Mouse (Mus musculus): ENCODE measurements around the gene Gm7029. TPM values are rescaled to one million over a fixed set of nuclear protein-coding genes. Genes with fewer than 3 reads are reported as not detected.
"Not testable (repeated sequence)": the region's sequence is repeated elsewhere in the genome, so short reads cannot be mapped to it uniquely, and the experiment has no call there.

Gene Gm7029
- total RNA-seq (2021) = not detected
- long read RNA-seq, experiment 1 = 0 reads
- long read RNA-seq, experiment 2 = 0 reads

DNA sequence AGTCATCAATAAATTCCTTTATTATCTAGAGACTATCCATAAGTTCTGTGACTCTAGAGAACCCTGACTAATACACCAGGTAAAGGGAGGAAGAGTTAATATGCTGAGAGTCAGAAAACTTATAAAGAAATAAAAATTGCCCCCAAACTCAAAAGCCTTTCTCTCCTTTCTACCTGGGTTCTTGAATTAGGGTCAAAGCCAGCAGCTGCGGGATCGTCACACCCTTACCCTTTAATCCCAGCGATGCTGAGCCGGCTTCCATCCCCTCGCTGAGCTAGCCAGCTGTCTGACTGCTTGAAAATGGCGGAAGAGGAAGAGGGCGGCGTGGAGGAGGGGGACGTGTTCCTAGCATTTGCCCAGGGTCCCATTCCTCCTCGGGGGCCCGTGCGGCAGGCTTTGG, at the start of gene Gm7029:
Gm7029 (plus strand) TSS at position 301 of the 400 bp plus-strand sequence.
- intact Hi-C loops (cut with DNase I); DNase-seq: not testable (repeated sequence)

DNA sequence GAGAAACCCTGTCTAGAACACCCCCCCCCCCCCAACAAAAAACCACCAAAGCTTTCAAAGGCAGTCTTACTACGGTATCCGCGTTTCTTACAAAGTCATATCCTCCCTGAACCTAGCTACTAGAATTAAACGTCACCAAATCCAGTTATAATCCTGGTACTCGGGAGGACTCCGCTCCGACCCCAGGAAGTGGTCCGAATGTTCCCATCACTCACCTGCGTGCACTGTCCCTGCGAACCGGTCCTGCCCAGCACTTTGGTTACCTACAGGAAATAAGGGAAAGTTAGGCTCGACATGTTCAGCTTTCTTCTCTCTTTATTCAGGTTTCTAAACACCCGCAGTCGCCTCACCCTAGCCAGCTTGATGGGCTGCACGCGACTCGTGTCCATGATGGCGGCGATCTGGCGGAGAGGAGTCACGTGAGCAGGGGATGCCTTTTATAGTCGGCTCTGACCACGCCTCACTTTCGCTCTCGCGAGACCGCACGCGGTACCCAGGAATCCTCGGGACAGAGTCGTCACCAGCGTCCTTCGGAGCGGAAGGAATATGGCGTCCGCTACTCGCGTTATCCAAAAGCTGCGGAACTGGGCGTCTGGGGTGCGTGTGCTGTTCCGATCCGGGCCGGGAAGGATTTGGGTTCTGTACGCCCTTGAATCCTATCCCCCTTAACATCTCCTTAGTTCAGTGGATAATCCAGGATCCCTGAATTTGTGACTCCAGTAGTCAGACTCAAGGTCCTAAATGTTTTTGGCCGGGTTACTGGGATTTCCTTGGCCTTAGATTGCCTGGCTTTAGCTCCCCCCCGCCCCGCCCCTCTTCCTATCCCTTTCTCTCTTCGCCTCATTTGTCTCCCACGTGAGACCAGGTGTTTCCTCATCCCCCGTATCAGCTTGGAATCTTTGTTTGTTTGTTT, 49.3 kb upstream of the Gm7029 start, which contains the start of the genes Rps28 and Ndufa7:
Rps28 (minus strand) TSS at position 479 of the 913 bp plus-strand sequence.
Ndufa7 (plus strand) TSS at position 489 of the 913 bp plus-strand sequence.
- intact Hi-C loops (cut with DNase I) = no loop called here
- peak; percentile 95 to 100 for DNase-seq

DNA sequence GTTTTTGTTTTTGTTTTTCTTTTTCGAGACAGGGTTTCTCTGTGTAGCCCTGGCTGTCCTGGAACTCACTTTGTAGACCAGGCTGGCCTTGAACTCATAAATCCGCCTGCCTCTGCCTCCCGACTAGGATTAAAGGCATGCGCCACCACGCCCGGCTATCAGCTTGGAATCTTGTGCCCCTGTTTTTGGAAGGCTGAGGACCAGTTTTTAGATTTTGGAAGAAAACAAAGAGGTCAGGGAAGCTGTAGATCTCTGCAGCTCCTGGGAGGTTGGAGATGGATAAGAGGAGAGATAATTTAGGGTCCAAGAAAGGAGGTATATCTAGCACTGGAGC, 48.7 kb upstream of the Gm7029 start:
- intact Hi-C loops (cut with DNase I); DNase-seq: not testable (repeated sequence)

DNA sequence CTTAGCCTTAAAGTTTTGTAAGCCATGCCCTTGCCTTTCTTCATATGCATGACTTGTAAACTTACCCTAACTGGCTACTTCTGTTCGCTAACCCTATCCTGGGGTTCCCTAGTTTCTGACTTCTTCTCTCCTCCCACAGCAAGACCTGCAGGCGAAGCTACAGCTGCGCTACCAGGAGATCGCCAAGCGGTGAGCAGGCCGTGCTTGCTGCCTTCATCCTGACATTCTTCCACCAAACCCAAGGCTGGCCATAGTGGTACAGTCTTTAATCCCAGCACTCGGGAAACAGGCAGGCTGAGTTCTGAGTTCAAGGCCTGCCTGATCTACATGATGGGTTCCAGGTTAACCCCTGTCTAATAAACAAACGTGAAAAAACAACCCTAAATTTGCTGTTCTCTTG, 48.2 kb upstream of the Gm7029 start:
- no peak for DNase-seq
- intact Hi-C loops (cut with DNase I) = no loop called here

DNA sequence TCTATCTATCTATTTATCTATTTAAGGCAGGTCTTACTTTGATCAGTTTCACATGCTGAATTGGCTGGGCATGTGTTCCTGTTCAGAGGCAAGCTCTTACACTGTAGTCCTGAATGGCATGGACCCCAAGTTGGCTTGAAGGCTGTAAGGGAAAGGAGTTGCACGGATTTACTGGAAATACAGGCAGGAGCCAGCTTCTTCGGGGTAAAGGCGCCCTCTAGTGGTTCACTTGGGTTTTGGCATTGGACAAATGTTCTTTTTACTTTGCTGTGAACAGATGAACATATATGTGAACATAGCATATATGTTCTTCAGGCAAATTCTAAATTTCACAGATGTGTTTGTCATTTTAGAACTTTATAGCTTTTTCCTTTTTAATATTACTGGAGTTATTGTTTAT, 46.8 kb upstream of the Gm7029 start:
- DNase-seq = peak; percentile 42 to 65
- intact Hi-C loops (cut with DNase I) = loop anchor here (2.0 kb wide), 1 partner anchor 388 kb away; no protein-coding TSS in a partner anchor

DNA sequence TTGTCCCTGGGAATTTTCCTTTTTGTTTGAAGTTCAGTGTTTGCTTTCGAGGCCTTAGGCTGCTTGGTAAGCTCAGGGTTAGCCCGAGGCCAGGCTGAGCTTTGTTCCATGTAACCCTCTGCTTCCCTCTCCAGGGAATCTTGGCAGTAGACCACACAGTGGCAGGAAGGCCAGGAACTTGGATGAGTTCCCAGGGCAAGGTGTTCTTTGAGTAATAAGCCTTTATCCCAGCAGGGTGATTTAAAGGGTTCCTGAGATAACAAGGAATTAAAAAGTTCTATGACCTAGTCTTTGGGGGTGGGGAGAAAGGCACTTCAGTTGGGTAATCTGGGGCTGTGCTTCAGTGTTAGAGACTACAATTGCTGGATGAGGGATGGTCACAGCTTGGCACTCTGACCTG, 44.7 kb upstream of the Gm7029 start:
- intact Hi-C loops (cut with DNase I) = no loop called here

DNA sequence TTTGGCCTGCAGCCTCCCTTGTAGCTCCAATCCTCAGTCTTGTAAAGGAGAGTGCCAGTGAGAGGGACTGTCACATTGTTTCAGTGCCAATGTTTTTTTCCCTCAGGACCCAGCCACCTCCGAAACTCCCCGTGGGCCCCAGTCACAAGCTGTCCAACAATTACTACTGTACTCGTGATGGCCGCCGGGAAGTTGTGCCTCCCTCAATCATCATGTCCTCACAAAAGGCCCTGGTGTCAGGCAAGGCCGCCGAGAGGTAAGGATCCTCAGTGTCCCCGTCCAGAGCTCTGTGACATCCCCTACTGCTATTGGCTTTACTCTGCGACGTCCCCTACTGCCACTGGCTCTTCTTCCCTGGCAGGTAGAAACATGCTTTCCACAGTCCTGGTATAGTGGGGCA, 44.1 kb upstream of the Gm7029 start:
- DNase-seq = no peak
- intact Hi-C loops (cut with DNase I) = no loop called here

More for the DNA sequence above, 44.7 kb upstream of the Gm7029 start:
- DNase-seq = peak in 1 of 2 experiments; percentile 25

DNA sequence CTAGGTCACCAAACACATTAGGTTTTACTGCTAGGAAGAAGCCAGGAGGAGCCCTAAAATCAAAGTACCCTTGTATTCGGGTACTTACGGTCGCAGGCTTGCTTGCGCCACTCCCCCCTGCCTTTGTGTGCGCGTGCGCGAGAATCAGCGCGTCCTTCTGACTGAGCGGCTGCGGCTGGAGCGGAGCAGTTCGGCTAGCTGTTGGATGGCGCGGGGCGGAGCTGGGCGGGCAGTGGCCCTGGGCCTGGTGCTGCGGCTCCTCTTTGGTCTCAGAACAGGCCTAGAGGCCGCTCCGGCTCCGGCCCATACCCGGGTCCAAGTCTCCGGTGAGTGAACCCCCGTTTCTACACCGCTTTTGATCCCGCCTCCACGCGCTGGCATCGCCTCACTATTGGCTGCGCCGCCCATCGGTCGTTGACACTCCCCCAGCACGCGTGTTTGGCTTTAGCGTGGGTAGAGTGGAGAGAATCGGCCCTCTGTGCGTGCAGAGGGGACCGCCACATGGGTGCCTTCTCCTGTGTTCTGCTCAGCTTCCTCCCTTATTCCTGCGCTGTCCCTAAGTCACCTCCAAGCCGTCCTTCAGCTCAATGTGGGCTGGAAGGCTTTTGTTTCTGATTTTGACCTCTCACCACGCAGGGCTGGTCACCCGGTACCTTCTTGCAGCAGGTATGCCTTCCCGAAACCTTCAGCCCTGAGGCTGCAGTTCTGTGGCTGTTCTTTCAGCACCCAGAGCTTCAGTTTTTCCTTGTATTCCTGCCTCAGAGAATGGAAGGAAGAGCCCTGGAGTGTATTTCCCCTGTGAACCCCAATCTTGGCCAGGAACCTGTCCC, 30.5 kb upstream of the Gm7029 start, which contains the start of gene Cd320:
Cd320 (plus strand) TSS at position 126 of the 830 bp plus-strand sequence.
- intact Hi-C loops (cut with DNase I) = no loop called here
- peak; percentile 88 to 92 for DNase-seq

DNA sequence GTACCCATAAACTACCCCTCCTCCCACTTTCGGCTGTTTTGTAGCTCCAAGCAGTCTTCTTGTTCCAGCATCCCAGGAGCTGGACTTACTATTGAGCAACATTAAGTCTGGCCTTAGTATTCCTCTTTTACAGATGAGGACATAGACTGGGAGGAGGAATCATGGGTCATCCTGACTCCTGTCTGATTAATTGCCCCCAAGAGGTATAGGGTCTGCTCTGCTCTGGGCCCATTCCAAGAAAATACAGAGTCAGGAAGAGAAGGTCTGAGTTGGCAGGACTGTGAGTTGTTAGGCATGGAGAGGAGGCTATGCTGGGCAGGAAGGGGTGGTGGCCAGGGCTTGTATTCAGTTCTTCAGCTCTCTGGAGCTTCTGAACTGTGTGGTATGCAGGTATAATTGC, 29.4 kb upstream of the Gm7029 start:
- intact Hi-C loops (cut with DNase I) = no loop called here
- DNase-seq = no peak

DNA sequence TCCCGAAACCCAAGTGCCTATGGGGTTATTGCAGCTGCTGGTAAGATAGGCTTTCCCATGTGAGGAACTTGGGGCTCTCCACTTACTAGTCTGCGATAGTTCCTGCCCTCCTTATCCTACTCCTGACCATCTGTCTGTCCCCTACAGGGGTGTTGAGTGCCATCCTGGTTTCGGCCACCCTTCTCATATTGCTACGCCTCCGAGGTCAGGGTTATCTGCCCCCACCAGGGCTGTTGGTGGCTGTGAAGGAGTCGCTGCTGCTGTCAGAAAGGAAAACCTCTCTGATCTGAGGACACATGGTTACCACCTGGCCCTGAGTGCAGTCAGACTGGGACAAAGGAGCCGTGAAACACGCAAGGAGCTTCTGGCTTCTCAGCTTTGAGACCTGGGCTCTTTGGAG, 25.5 kb upstream of the Gm7029 start:
- DNase-seq = no peak
- intact Hi-C loops (cut with DNase I) = no loop called here

DNA sequence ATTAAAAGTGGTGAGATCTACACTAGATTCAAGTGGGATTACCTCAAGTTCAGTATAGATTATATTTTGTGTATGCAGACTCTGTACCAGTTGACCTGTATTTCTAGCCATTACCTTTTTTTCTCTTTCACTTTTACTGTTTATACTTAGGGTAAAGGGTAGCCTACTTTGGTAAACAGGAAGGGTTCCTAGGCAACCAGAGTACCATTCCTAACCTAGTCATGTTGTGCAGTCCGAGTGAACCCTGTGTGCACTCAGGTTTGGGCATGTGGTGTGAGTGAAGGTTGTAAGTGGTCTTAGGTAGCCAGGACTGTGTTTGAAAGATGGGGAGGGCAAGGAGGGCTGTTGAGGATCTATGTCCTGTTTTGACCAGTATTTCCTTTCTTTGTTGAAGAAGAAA, 22.3 kb upstream of the Gm7029 start:
- no peak for DNase-seq
- intact Hi-C loops (cut with DNase I) = no loop called here

DNA sequence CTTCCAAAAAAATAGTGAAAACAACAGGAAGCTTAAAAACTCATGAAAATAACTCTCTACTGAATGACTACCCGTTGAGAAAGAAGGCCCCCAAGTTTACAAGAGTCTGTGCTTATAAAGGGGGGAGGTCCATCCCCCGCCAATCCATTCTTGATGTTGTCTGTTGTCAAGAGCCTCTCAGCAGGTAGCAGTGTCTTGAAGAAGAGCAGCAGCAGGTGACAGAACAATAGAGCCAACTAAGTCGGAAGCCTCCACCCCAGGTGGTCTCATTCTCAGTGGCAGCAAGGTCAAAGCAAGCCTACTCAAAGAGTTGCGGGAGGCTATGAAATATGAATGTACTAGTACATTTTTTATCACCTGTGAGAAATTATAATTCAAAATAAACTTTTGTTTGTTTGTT, 15.8 kb upstream of the Gm7029 start:
- intact Hi-C loops (cut with DNase I) = no loop called here
- no peak for DNase-seq

DNA sequence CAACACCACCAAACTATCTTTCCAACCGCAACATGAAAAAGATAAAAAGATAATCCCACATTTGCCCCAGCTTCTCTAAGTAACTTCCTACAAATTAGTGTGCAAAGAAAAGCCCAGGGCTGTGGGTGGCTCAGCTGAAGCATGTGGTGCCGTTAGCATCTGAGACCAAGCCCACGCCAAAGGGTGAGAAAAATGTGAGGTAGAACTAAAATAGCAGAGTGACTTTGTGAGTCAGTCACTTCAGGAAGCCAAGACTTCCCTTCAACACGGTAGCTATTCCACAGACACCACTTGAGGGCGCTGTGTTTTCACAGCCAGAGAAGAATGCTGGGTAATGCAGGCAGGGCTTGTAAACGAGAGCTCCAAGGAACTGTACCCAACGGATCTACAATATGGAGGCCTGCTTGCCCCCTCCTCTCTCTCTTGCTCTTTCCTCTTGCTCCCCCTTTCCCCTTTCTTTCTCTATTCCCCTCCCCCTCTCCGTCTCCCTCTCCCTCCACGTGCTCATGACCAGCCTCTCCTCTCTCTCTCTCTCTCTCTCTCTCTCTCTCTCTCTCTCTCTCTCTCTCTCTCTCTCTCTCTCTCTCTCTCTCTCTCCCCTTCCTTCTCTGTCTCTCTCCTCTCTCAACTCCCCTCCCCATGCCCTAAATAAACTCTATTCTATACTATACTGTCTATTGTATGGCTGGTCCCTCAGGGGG, 8.2 kb upstream of the Gm7029 start:
- DNase-seq = peak in 1 of 2 experiments; percentile 24
- intact Hi-C loops (cut with DNase I) = no loop called here

DNA sequence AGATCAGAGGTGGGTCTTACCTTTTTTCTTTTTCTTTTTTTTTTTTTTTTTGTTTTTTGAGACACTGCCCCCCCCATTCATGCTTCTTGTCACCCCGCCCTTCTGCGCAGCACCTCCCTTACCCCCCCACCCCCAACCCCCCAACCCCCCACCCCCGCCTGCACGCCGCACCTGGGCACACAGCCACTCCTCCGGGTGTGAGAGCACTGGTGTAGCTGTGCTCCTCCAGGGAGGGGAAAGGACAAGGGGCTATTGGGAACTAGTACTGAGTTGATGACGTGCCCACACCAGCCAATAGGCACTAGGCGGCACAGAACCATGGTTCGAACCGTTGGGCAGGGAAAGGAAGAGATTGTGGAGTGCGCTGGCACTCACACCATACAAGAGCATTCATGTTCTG, 774 bp downstream of the Gm7029 start:
- intact Hi-C loops (cut with DNase I) = no loop called here
- no peak for DNase-seq

DNA sequence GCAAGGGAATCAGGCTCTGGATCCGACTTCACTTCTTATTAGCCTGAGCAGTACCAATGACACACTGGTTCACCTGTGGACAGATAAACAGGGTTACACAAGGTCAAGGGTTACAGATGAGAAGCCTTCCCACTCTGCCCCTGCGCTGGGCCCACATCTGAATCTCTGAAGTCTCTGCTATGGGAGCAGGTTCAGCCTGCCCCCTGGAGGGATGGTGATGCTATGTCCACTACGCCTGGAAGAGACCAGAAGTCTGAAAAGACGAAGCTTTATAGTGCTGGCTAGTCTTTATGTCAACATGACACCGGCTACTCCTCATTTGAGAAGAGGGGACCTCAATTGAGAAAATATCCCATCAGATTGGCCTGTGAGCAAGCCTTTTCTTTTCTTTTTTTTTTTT, 2.2 kb downstream of the Gm7029 start:
- intact Hi-C loops (cut with DNase I); DNase-seq: not testable (repeated sequence)

DNA sequence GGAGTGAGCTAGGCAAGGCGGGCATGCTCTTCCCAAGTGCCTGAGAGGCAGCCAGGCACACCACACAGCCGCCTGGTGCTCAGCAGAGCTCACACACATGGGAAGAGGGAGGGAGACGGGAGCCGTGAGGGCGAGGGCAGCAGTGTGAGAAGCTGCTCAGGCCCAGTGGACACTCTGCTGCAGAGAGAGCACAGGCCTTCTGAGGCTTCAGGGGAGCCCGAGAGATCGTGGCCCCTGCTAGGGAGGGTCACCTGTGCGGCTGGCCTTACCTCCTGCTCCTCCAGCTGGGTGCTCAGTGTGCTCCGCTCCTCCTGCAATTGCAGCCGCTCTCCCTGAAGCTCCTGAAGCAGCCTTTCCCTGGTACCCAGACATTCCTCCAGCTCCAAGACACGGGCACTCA, 10.7 kb downstream of the Gm7029 start:
- DNase-seq; intact Hi-C loops (cut with DNase I): not testable (repeated sequence)

DNA sequence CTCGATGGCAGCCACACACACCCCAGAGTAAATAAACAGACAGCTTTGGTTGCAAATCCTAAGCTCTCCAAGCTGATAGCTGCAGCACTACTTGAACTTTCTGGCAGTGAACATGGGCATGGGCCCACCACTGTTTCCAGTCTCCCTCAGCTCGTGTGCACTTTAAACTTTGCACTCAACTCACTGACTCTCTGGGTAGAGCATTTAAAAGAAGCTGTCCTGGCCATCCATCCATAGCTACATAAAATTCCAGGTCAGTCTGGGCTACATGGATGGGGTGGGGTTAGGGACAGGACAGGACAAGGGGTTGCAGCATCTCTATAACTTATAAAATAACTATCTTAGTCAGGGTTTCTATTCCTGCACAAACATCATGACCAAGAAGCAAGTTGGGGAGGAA, 14.2 kb downstream of the Gm7029 start:
- intact Hi-C loops (cut with DNase I) = not testable (repeated sequence)

DNA sequence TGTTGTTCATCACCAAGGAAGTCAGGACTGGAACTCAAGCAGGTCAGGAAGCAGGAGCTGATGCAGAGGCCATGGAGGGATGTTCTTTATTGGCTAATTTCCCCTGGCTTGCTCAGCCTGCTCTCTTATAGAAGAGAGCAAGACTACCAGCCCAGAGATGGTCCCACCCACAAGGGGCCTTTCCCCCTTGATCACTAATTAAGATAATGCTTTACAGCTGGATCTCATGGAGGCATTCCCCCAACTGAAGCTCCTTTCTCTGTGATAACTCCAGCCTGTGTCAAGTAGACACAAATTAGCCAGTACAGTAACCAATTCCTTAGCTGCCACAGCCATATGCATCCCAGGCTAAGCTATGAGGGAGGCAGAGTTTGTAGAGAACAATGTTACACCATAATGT, 14.6 kb downstream of the Gm7029 start:
- intact Hi-C loops (cut with DNase I); DNase-seq: not testable (repeated sequence)

More for the DNA sequence above, 14.2 kb downstream of the Gm7029 start:
- DNase-seq = not testable (repeated sequence)

DNA sequence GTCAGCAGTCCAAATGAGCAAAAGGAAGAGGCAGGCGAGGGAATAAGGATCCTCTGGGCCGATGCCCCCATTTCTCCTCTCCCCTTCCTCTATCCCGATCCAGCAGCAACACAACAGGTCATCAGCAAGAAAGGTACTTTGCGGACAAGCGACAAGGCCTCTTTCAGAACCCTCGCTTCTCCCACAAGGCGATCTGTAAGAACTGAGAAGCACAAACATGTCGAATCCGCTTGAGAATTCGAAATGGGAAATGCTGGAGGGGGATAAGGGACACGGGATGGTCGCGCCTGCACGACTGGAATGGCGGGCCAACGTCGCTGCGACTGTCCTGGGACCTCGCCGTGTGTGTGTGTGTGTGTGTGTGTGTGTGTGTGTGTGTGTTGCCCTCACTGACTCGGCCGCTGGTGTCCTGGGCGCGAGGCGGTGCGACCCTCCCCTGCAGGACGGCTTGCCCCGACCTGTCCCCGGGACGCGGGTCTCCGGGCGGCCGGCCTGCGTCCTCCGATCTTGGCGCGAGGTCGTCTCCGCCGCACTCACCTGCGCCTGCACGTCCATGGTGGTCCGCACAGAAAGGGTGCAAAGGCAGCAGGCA, 16.4 kb downstream of the Gm7029 start:
- intact Hi-C loops (cut with DNase I) = not testable (repeated sequence)

DNA sequence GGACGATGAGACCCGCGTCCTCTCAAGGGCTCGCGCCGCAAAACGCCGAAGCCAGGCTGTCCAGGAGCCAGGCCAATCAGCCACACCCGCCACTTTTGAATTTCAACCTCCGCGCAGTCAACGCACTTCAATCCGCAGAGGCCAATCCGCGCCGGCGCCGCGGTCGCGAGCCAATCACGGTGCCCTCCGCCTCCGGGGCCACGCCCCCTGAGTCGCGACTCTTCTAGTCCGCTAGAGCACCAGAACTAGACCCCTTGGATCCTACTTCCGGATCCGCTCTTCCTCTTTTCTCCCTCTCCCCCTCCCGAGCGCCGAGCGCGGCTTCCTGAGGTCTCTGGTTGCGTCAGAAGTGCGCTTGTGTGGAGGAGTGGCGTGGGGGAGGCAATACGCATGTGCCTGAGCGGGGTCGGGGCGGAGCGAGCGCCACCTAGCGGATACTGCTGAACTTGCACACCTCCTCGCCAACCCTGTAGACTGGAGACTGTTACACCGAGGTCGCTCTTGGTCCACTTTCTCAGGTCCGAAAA, 17.0 kb downstream of the Gm7029 start, which contains the start of gene Kifc1:
Kifc1 (minus strand) TSS at position 129 of the 527 bp plus-strand sequence.
- intact Hi-C loops (cut with DNase I) = no loop called here
- DNase-seq = peak; percentile 99

More for the DNA sequence above, 16.4 kb downstream of the Gm7029 start:
- not testable (repeated sequence) for DNase-seq
